Mouse (Mus musculus) forebrain, embryonic 13.5 days (tissue): ENCODE results near the gene Nfil3. TPM values are rescaled to one million over a fixed set of nuclear protein-coding genes. Genes with fewer than 3 reads are reported as not detected.

Experiments
- ATAC-seq: fragments of 200-750 bp; cut with Nextera tagmentation; 2 replicates; pipeline ENCODE4 v1.8.0; 2017
- H3K27ac ChIP-seq: fragments of 300-500 bp; sonication (generic); 2 replicates; pipeline ENCODE4 v1.5.1; 2015; ENCODE audit warnings: inconsistent platforms, mild to moderate bottlenecking, moderate library complexity
- H3K27me3 ChIP-seq: fragments of 300-500 bp; sonication (generic); 2 replicates; pipeline ENCODE4 v1.6.1; 2015; ENCODE audit warnings: mild to moderate bottlenecking, inconsistent platforms
- H3K36me3 ChIP-seq: fragments of 300-500 bp; sonication (generic); 2 replicates; pipeline ENCODE4 v1.6.1; 2015; ENCODE audit warnings: mild to moderate bottlenecking, inconsistent platforms; ENCODE audit not compliant: poor library complexity, severe bottlenecking
- H3K4me1 ChIP-seq: fragments of 300-500 bp; sonication (generic); 2 replicates; pipeline ENCODE4 v1.6.1; 2015; ENCODE audit warnings: inconsistent platforms
- H3K4me2 ChIP-seq: fragments of 300-500 bp; sonication (generic); 2 replicates; pipeline ENCODE4 v1.6.1; 2015; ENCODE audit warnings: inconsistent platforms, mild to moderate bottlenecking, moderate library complexity
- H3K4me3 ChIP-seq: fragments of 300-500 bp; sonication (generic); 2 replicates; pipeline ENCODE4 v1.5.1; 2015; ENCODE audit warnings: mild to moderate bottlenecking, inconsistent platforms
- H3K9ac ChIP-seq: fragments of 300-500 bp; sonication (generic); 2 replicates; pipeline ENCODE4 v1.6.1; 2015; ENCODE audit warnings: mild to moderate bottlenecking, inconsistent platforms
- H3K9me3 ChIP-seq: fragments of 300-500 bp; sonication (generic); replicated peaks from 2 replicates; pipeline ENCODE4 v1.6.1; 2016; ENCODE audit warnings: inconsistent platforms
- WGBS: fragments of 180-500 bp; shearing (Covaris S2); methylation state at CpG from one replicate; pipeline ENCODE4 v1.1.7; 2015; 5-methylcytosine and 5-hydroxymethylcytosine counted together
- polyA plus RNA-seq: library from polyadenylated mRNA; unstranded; fragments of >200 nt; fragmentation: Nextera tagmentation; extraction: Ambion mirVana; gene quantifications from 2 replicates; pipeline ENCODE4 v1.2.1, GENCODE M21; 2015

The Nfil3 gene
- polyA plus RNA-seq, 1 experiment from 2014 or later: 37.0 TPM

DNA sequence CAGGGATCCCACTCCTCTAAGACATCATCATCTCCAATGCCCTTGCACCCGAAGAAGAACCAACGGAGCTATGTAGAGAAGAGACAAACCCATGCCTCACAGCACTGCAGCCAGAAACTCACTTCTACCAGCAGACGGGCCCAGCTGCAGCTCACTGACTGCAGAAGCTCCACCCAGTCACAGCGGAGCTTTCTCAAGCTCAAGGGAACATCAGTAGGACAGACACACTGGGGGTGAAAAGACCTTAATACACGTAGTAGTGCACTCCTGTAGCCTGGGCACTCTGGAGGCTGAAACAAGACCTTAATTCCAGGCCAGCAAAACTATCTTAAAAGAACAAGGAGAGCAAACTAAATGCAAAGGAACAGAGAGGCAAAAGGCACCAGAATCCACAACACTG, 56.4 kb downstream of the Nfil3 start:
- no peak for ATAC-seq
- H3K27me3 ChIP-seq: no peaks in the 10 kb centered on the region
- no peak overlapping the region for H3K4me2 ChIP-seq
- H3K4me1 ChIP-seq: peaks cover 21% of the 10 kb centered on the region
- WGBS: 79% methylated on average over 5 of the region's 5 CpGs
- H3K9ac ChIP-seq: no peak overlapping the region
- H3K36me3 ChIP-seq: no peaks in the 10 kb centered on the region
- H3K9me3 ChIP-seq: no peaks in the 10 kb centered on the region
- no peak overlapping the region for H3K4me3 ChIP-seq
- no peak overlapping the region for H3K27ac ChIP-seq

DNA sequence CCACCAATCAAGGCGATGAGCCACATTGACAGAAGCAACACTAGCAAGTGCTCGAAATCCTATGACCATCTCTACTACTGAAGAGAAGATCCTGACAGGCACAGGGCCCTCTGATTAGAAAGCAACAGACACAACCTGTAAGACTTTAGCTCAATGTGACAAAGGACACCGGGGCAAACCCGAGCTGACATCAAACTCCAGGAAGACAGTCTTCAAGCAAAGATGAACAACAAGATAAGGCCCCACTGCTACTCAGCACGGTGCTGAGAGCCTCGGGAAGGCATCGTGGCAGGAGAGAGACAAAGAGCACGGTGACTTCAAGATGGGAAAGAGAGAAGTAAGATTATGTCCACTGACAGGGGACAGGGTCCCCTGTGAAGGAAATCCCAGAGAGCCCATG, 58.9 kb downstream of the Nfil3 start:
- 91% methylated on average over 8 of the region's 8 CpGs for WGBS
- Histone ChIP-seq H3K4me2 (no peak overlapping the region), H3K9me3 (no peaks in the 10 kb centered on the region), H3K27ac (no peak overlapping the region), H3K4me3 (no peak overlapping the region), H3K27me3 (no peaks in the 10 kb centered on the region), H3K9ac (no peak overlapping the region), H3K4me1 (peaks cover under 1% of the 10 kb centered on the region; the same call in 1 of the 2 replicates), H3K36me3 (no peaks in the 10 kb centered on the region)
- ATAC-seq: no peak

DNA sequence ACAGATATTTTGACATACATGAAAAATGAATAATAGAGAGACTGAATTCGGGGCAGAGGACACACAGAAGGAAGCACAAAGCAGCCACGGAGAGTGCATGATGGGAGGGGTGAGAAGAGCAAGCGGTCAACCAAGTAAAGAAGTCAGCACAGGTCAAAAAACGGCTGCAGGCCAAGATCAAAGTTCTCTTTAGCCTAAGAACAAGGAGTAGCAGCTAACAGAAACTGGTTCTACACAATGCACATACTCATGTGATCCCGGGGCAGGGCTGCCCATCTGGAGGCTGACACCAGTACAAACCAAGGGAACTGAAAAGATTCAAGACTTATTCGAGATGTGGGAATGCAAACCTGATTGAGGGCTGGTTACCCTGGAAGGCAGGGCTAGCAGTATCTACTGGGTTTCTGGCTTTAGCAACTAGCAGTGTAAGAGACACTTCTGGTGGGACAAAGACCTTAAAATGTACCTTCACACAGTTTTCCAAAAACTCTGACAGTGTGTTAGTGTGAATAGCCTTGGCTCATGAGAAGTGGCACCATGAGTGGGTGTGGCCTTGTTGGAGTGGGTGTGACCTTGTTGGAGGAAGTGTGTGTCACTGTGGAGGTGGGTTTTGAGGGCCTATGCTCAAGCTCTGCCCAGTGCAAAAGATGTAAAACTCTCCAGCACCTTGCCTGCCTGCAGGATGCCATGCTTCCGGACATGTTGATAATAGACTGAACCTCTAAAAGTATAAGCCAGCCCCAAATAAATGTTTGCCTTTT, 59.6 kb downstream of the Nfil3 start:
- 83% methylated on average over 7 of the region's 7 CpGs for WGBS

DNA sequence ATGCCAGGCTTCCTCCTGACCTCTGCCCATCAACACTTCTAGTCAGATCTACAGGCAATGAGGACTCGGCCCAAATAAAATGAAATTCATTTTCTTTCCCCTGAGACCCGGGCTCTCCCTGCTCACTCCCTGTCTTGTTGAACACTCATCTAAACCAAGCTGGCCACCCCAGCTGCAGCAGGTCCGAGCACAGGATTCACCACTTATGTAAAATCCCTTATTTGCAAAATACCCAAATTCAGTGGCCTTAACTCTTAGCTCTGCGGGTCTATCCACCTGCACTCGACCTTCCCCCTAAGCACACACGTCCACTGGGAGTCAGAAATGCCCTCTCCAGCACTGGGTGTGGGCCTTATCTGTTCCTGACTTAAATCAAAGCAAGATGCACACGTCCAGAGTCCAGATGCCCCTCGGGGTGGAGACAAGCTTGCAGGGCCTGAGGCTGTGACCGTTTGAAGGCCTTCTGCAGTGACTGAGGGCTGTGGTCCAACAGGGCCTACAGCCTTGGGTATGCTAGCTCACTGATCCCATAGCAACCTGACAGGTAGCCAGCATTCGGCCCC, 61.0 kb downstream of the Nfil3 start:
- no peaks in the 10 kb centered on the region for H3K27me3 ChIP-seq
- ATAC-seq: no peak
- H3K9ac ChIP-seq: no peak overlapping the region
- H3K4me2 ChIP-seq: no peak overlapping the region
- no peak overlapping the region for H3K27ac ChIP-seq
- H3K4me3 ChIP-seq: no peak overlapping the region
- WGBS: 84% methylated on average over 10 of the region's 10 CpGs
- no peaks in the 10 kb centered on the region for H3K36me3 ChIP-seq
- no peaks in the 10 kb centered on the region for H3K9me3 ChIP-seq
- 0 out of 2 replicates have a peak, but pooled peaks cover 6% of the 10 kb centered on the region for H3K4me1 ChIP-seq

More for the DNA sequence above, 59.6 kb downstream of the Nfil3 start:
- Histone ChIP-seq H3K4me2 (no peak overlapping the region), H3K27ac (no peak overlapping the region), H3K36me3 (no peaks in the 10 kb centered on the region), H3K4me3 (no peak overlapping the region), H3K27me3 (no peaks in the 10 kb centered on the region), H3K9ac (no peak overlapping the region), H3K4me1 (0 out of 2 replicates have a peak, but pooled peaks cover 4% of the 10 kb centered on the region), H3K9me3 (no peaks in the 10 kb centered on the region)
- no peak for ATAC-seq

DNA sequence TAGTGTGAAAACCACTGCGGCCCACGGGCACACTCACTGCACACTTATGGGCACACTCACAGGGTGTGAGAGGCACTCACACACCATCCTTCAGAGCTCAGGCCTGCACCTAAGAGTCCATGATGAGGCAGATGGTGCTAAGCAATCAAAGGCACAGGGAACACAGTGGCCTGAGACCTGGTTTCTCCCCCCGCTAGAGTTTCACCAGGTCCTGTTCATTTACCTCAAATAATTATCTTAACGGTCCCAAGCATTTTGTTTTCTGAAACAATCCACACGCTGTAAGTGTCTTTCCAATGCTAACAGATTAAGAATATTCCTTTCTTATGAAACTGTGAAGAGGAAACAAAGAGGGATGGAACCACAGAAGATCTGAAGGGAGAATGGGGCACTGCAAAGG, 62.5 kb downstream of the Nfil3 start:
- H3K9ac ChIP-seq: no peak overlapping the region
- no peaks in the 10 kb centered on the region for H3K36me3 ChIP-seq
- H3K27ac ChIP-seq: no peak overlapping the region
- no peak overlapping the region for H3K4me3 ChIP-seq
- 90% methylated on average over 5 of the region's 5 CpGs for WGBS
- H3K4me2 ChIP-seq: no peak overlapping the region
- peaks cover 10% of the 10 kb centered on the region; the same call in 1 of the 2 replicates for H3K4me1 ChIP-seq
- H3K9me3 ChIP-seq: no peaks in the 10 kb centered on the region
- ATAC-seq: no peak
- no peaks in the 10 kb centered on the region for H3K27me3 ChIP-seq

Other genes with a start within 250 kb of the Nfil3 start
- 48.1 and 51.3 TPM in 2 replicates for gene Auh, start 51.4 kb downstream of the Nfil3 start, polyA plus RNA-seq